ENCODE assay signal across 8 mouse cellular contexts in the genomic region with DNA sequence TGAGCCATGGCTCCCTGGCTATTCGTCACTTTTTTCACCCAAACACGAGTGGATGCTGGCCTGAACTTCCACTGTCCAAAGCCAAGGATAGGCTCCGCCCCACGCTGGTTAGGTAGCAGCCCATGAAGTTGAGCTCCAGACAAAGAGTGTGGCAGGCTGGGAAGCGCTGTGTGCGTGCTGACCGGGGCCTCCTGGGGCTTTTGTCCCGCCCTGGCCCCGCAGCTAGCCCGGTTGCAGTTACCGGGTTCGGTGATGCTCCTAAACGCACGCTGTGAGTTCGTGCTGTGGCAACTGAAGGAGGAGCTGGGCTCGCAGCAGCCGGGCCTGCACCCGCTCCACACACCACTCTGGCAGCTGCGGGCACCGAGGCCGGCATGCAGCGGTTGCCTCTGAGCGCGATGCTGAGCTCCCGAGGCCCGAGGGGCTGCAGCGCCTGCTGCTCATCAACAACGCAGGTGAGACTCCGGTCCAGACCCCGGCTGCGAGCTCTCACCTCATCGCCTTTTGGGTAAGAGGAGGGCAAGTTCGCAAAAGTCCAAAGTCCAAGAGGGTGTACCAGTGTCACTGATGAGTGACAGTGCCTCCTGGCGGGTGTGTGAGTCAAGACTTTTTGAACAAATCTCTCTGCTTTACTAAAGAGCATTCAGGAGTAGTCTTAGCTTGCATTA. TPM values are rescaled to one million over a fixed set of nuclear protein-coding genes. Genes with fewer than 3 reads are reported as not detected.
A peak's percentile ranks its signal among the peaks of the same experiment; 100 is the strongest.
DNase-seq lines count a peak whose midpoint lies in the region; ATAC-seq and TF ChIP-seq lines count a peak whose summit lies in the region.

No protein-coding gene starts in this region.

- TF ChIP-seq EP300 in liver, postnatal 0 days (IDR thresholded peaks at IDR 0.05; ENCODE audit: low read depth), result no peak

- no peaks in the 10 kb centered on the region for H3K27me3 ChIP-seq in intestine, postnatal 0 days (replicated peaks; ENCODE audit: control insufficient read depth, insufficient read depth, low read length)
- H3K27me3 ChIP-seq in liver, postnatal 0 days (ENCODE audit: insufficient read depth, low read length), result peaks cover 8% of the 10 kb centered on the region; the same call in 1 of the 2 replicates
- H3K27me3 ChIP-seq in neural tube, embryonic 14.5 days (ENCODE audit: control insufficient read depth, insufficient read depth, low read length), result no peaks in the 10 kb centered on the region

- H3K9me3 ChIP-seq in intestine, postnatal 0 days (ENCODE audit: control insufficient read depth), result no peaks in the 10 kb centered on the region
- no peaks in the 10 kb centered on the region for H3K9me3 ChIP-seq in liver, postnatal 0 days (ENCODE audit: low read length)
- H3K9me3 ChIP-seq in neural tube, embryonic 14.5 days (ENCODE audit: control insufficient read depth, low read length), result no peaks in the 10 kb centered on the region

- intact Hi-C loops in left cerebral cortex, postnatal 4 days (cut with DNase I), result no loop called here
- intact Hi-C loops in left cerebral cortex, postnatal 25 days (cut with DNase I), result loop anchor here (2.0 to 5.0 kb wide), 2 partner anchors 237 to 256 kb away; no protein-coding TSS in a partner anchor

- no peaks in the 10 kb centered on the region for H3K36me3 ChIP-seq in intestine, postnatal 0 days (ENCODE audit: control insufficient read depth, insufficient read depth)
- H3K36me3 ChIP-seq in liver, postnatal 0 days (replicated peaks; ENCODE audit: insufficient read depth, low read length), result no peaks in the 10 kb centered on the region
- H3K36me3 ChIP-seq in neural tube, embryonic 14.5 days (ENCODE audit: control insufficient read depth, insufficient read depth, low read length), result no peaks in the 10 kb centered on the region

- TF ChIP-seq CTCF in intestine, postnatal 0 days (IDR thresholded peaks at IDR 0.05; ENCODE audit: low read depth), result peak; percentile 78
- TF ChIP-seq CTCF in liver, postnatal 0 days (IDR thresholded peaks at IDR 0.05; ENCODE audit: low read depth), result peak; percentile 65

- peak overlapping the region; percentile 69 for H3K4me2 ChIP-seq in intestine, postnatal 0 days (replicated peaks; ENCODE audit: low read depth)
- H3K4me2 ChIP-seq in liver, postnatal 0 days (ENCODE audit: low read depth, low read length), result peak overlapping the region; percentile 68
- H3K4me2 ChIP-seq in neural tube, embryonic 14.5 days (ENCODE audit: low read depth, low read length), result peak overlapping the region; percentile 80

- H3K27ac ChIP-seq in intestine, postnatal 0 days (ENCODE audit: low read depth, low read length), result no peak overlapping the region
- no peak overlapping the region for H3K27ac ChIP-seq in liver, postnatal 0 days (ENCODE audit: low read depth)
- no peak overlapping the region; the same call in 1 of the 2 replicates for H3K27ac ChIP-seq in neural tube, embryonic 14.5 days (ENCODE audit: low read depth, low read length)

- 0 out of 2 replicates have a peak, but pooled peaks have one; percentile 37 for ATAC-seq in common myeloid progenitor, adult 5-6 weeks (replicated peaks; ENCODE audit: low read depth, poor library complexity, severe bottlenecking)
- peak; percentile 35; the same call in 1 of the 2 replicates for ATAC-seq in intestine, postnatal 0 days
- peak; percentile 71 for ATAC-seq in liver, postnatal 0 days
- ATAC-seq in neural tube, embryonic 14.5 days (ENCODE audit: low read depth), result peak; percentile 55

- 5% methylated on average over 34 of the region's 34 CpGs for WGBS in intestine, postnatal 0 days
- 2% methylated on average over 33 of the region's 34 CpGs for WGBS in liver, postnatal 0 days (ENCODE audit: insufficient replicate concordance)
- under 1% methylated on average over 34 of the region's 34 CpGs for WGBS in neural tube, embryonic 14.5 days

- DNase-seq in left cerebral cortex, postnatal 4 days, result peak; percentile 41
- no peak for DNase-seq in left cerebral cortex, postnatal 25 days (ENCODE audit: low spot score in 2 of 2)
- peak; percentile 52 to 74 for DNase-seq in heart, adult 18-20 months
- peak; percentile 66 for DNase-seq in liver, postnatal 0 days
- DNase-seq in right cerebral cortex, adult 18-20 months, result no peak

- H3K4me3 ChIP-seq in intestine, postnatal 0 days (ENCODE audit: low read depth, low read length), result peak overlapping the region; percentile 33
- H3K4me3 ChIP-seq in liver, postnatal 0 days (ENCODE audit: low read depth, low read length), result peak overlapping the region; percentile 31
- peak overlapping the region; percentile 30 for H3K4me3 ChIP-seq in neural tube, embryonic 14.5 days (ENCODE audit: low read depth, low read length)

- H3K9ac ChIP-seq in intestine, postnatal 0 days (ENCODE audit: low read depth, low read length), result 0 out of 2 replicates have a peak overlapping the region, but pooled peaks have one; percentile 8
- no peak overlapping the region for H3K9ac ChIP-seq in liver, postnatal 0 days (replicated peaks)
- peak overlapping the region; percentile 53 for H3K9ac ChIP-seq in neural tube, embryonic 14.5 days (replicated peaks; ENCODE audit: low read depth, low read length)

- H3K4me1 ChIP-seq in intestine, postnatal 0 days (replicated peaks; ENCODE audit: control insufficient read depth, insufficient read depth, low read length), result no peaks in the 10 kb centered on the region
- H3K4me1 ChIP-seq in liver, postnatal 0 days (ENCODE audit: insufficient read depth), result 0 out of 2 replicates have a peak, but pooled peaks cover 5% of the 10 kb centered on the region
- no peaks in the 10 kb centered on the region; the same call in 1 of the 2 replicates for H3K4me1 ChIP-seq in neural tube, embryonic 14.5 days (ENCODE audit: control insufficient read depth, insufficient read depth, low read length)

RNA-seq across cellular contexts. Expression of gene Spr, which starts 17.4 kb away (rescaled TPM):
- 10 to 100 TPM; 41.1 to 41.7 TPM for total RNA-seq in left cerebral cortex, postnatal 4 days (2021)
- total RNA-seq in left cerebral cortex, postnatal 25 days (2021), result 10 to 100 TPM; 36.9 to 38.2 TPM
- 23.2 and 35.7 TPM in 2 replicates for total RNA-seq in common myeloid progenitor, adult 5-6 weeks (2017)
- 100 to 1,000 TPM in 1 of 2 experiments, 10 to 100 TPM in 1; 97.0 to 109 TPM for total RNA-seq in heart, adult 18-20 months (2021)
- 66.2 and 70.7 TPM in 2 replicates for polyA plus RNA-seq in intestine, postnatal 0 days (2015; fragmentation: Nextera tagmentation; extraction: Ambion mirVana)
- 61.1 and 62.6 TPM in 2 replicates for polyA plus RNA-seq in liver, postnatal 0 days (2015; fragmentation: Nextera tagmentation; extraction: Ambion mirVana)
- 33.7 and 38.6 TPM in 2 replicates for polyA plus RNA-seq in neural tube, embryonic 14.5 days (2014; fragmentation: Nextera tagmentation; extraction: Ambion mirVana)

RNA-seq across cellular contexts. Expression of gene Emx1, which starts 32.2 kb away (rescaled TPM):
- total RNA-seq in left cerebral cortex, postnatal 4 days (2021), result 10 to 100 TPM; 41.1 to 50.2 TPM
- 10 to 100 TPM; 33.6 to 33.7 TPM for total RNA-seq in left cerebral cortex, postnatal 25 days (2021)
- not detected in 2 replicates for total RNA-seq in common myeloid progenitor, adult 5-6 weeks (2017)
- not detected for total RNA-seq in heart, adult 18-20 months (2021)
- not detected in 2 replicates for polyA plus RNA-seq in intestine, postnatal 0 days (2015; fragmentation: Nextera tagmentation; extraction: Ambion mirVana)
- polyA plus RNA-seq in liver, postnatal 0 days (2015; fragmentation: Nextera tagmentation; extraction: Ambion mirVana), result not detected in 2 replicates
- 0.21 TPM in 1 of 2 replicates, not detected in the other for polyA plus RNA-seq in neural tube, embryonic 14.5 days (2014; fragmentation: Nextera tagmentation; extraction: Ambion mirVana)

Comparison
In these comparisons a context has a peak if more than half of its experiments do, and no peak if none do; other contexts are left out.
1. DNase-seq: peak in left cerebral cortex, postnatal 4 days (single experiment), heart, adult 18-20 months (2 of 2) and liver, postnatal 0 days (single experiment); none in left cerebral cortex, postnatal 25 days (0 of 2) and right cerebral cortex, adult 18-20 months (single experiment).
2. RNA of gene Emx1, which starts 32.2 kb away (total RNA-seq): 41.1 to 50.2 TPM in left cerebral cortex, postnatal 4 days and 33.6 to 33.7 TPM in left cerebral cortex, postnatal 25 days; not detected in common myeloid progenitor, adult 5-6 weeks and not detected in heart, adult 18-20 months; every median in the first group is over 10 times any median in the second.
3. Peak in every context shown above with its lines, with median percentiles within 50 percentile points of each other: ATAC-seq, H3K4me2 ChIP-seq and H3K4me3 ChIP-seq.